Mouse (Mus musculus): Measurements from ENCODE around the gene Kremen1. TPM values are rescaled to one million over a fixed set of nuclear protein-coding genes. Genes with fewer than 3 reads are reported as not detected.

The Kremen1 gene
- polyA plus RNA-seq, 2 experiments, result 20.8 to 30.9 TPM

- H3K27ac ChIP-seq (replicated peaks; ENCODE audit: low read depth, low read length), result no peak overlapping the region
- DNase-seq (ENCODE audit: low spot score), result no peak
- no peaks in the 10 kb centered on the region for H3K36me3 ChIP-seq (ENCODE audit: control insufficient read depth, insufficient read depth, low read length)
- no peaks in the 10 kb centered on the region for H3K27me3 ChIP-seq (ENCODE audit: control insufficient read depth, insufficient read depth, low read length)
- peaks cover 5% of the 10 kb centered on the region; the same call in 1 of the 2 replicates for H3K4me1 ChIP-seq (ENCODE audit: control insufficient read depth, insufficient read depth, low read length)
- H3K4me3 ChIP-seq (replicated peaks; ENCODE audit: low read length), result no peak overlapping the region
- TF ChIP-seq POLR2A (IDR thresholded peaks at IDR 0.05; ENCODE audit: borderline replicate concordance, extremely low read depth, insufficient read depth, insufficient read length), result no peak
- H3K9ac ChIP-seq (ENCODE audit: low read depth, low read length, severe bottlenecking), result no peak overlapping the region
- 59% methylated on average over 26 of the region's 26 CpGs for WGBS
- ATAC-seq (ENCODE audit: low FRiP score, low read depth), result no peak
- H3K4me2 ChIP-seq (replicated peaks; ENCODE audit: low read depth, low read length, severe bottlenecking), result no peak overlapping the region
- no peaks in the 10 kb centered on the region for H3K9me3 ChIP-seq (ENCODE audit: control insufficient read depth, low read length)
Observed at GRCm38 (mm10) chr11:5263078-5263730, 1.8 kb upstream of the Kremen1 start.

- peak; percentile 35 for ATAC-seq (ENCODE audit: low FRiP score, low read depth)
- Histone ChIP-seq H3K27me3 (ENCODE audit: control insufficient read depth, insufficient read depth, low read length) (no peaks in the 10 kb centered on the region), H3K9ac (ENCODE audit: low read depth, low read length, severe bottlenecking) (peak overlapping the region; percentile 85), H3K4me3 (replicated peaks; ENCODE audit: low read length) (peak overlapping the region; percentile 85), H3K4me1 (ENCODE audit: control insufficient read depth, insufficient read depth, low read length) (peaks cover 20% of the 10 kb centered on the region), H3K9me3 (ENCODE audit: control insufficient read depth, low read length) (no peaks in the 10 kb centered on the region), H3K27ac (replicated peaks; ENCODE audit: low read depth, low read length) (no peak overlapping the region), H3K36me3 (ENCODE audit: control insufficient read depth, insufficient read depth, low read length) (no peaks in the 10 kb centered on the region), H3K4me2 (replicated peaks; ENCODE audit: low read depth, low read length, severe bottlenecking) (peak overlapping the region; percentile 76)
- WGBS, result under 1% methylated on average over 37 of the region's 42 CpGs
- no peak for TF ChIP-seq POLR2A (IDR thresholded peaks at IDR 0.05; ENCODE audit: borderline replicate concordance, extremely low read depth, insufficient read depth, insufficient read length)
- DNase-seq (ENCODE audit: low spot score), result no peak
Observed at GRCm38 (mm10) chr11:5260942-5261459, 357 bp downstream of the Kremen1 start.

- Histone ChIP-seq H3K9ac (ENCODE audit: low read depth, low read length, severe bottlenecking) (0 out of 2 replicates have a peak overlapping the region, but pooled peaks have one; percentile 85), H3K9me3 (ENCODE audit: control insufficient read depth, low read length) (no peaks in the 10 kb centered on the region), H3K27ac (replicated peaks; ENCODE audit: low read depth, low read length) (no peak overlapping the region), H3K36me3 (ENCODE audit: control insufficient read depth, insufficient read depth, low read length) (no peaks in the 10 kb centered on the region), H3K4me1 (ENCODE audit: control insufficient read depth, insufficient read depth, low read length) (peaks cover 27% of the 10 kb centered on the region), H3K4me2 (replicated peaks; ENCODE audit: low read depth, low read length, severe bottlenecking) (peak overlapping the region; percentile 76), H3K4me3 (replicated peaks; ENCODE audit: low read length) (peak overlapping the region; percentile 85), H3K27me3 (ENCODE audit: control insufficient read depth, insufficient read depth, low read length) (no peaks in the 10 kb centered on the region)
- no peak for DNase-seq (ENCODE audit: low spot score)
- TF ChIP-seq POLR2A (IDR thresholded peaks at IDR 0.05; ENCODE audit: borderline replicate concordance, extremely low read depth, insufficient read depth, insufficient read length), result no peak
- 12% methylated on average over 10 of the region's 10 CpGs for WGBS
- ATAC-seq (ENCODE audit: low FRiP score, low read depth), result no peak
Observed at GRCm38 (mm10) chr11:5259944-5260598, 1.3 kb downstream of the Kremen1 start.

- peaks cover 39% of the 10 kb centered on the region for H3K4me1 ChIP-seq (ENCODE audit: control insufficient read depth, insufficient read depth, low read length)
- DNase-seq (ENCODE audit: low spot score) (no peak), ATAC-seq (ENCODE audit: low FRiP score, low read depth) (no peak)
- no peaks in the 10 kb centered on the region for H3K9me3 ChIP-seq (ENCODE audit: control insufficient read depth, low read length)
- no peak for TF ChIP-seq POLR2A (IDR thresholded peaks at IDR 0.05; ENCODE audit: borderline replicate concordance, extremely low read depth, insufficient read depth, insufficient read length)
- H3K36me3 ChIP-seq (ENCODE audit: control insufficient read depth, insufficient read depth, low read length), result no peaks in the 10 kb centered on the region
- 91% methylated on average over 6 of the region's 6 CpGs for WGBS
- no peak overlapping the region for H3K4me3 ChIP-seq (replicated peaks; ENCODE audit: low read length)
- no peak overlapping the region for H3K9ac ChIP-seq (ENCODE audit: low read depth, low read length, severe bottlenecking)
- H3K27ac ChIP-seq (replicated peaks; ENCODE audit: low read depth, low read length), result no peak overlapping the region
- H3K27me3 ChIP-seq (ENCODE audit: control insufficient read depth, insufficient read depth, low read length), result no peaks in the 10 kb centered on the region
- no peak overlapping the region for H3K4me2 ChIP-seq (replicated peaks; ENCODE audit: low read depth, low read length, severe bottlenecking)
Observed at GRCm38 (mm10) chr11:5258036-5258435, 3.3 kb downstream of the Kremen1 start.

- H3K4me3 ChIP-seq (replicated peaks; ENCODE audit: low read length), result no peak overlapping the region
- ATAC-seq (ENCODE audit: low FRiP score, low read depth) (no peak), DNase-seq (ENCODE audit: low spot score) (no peak)
- H3K9me3 ChIP-seq (ENCODE audit: control insufficient read depth, low read length), result no peaks in the 10 kb centered on the region
- WGBS, result 70% methylated on average over 13 of the region's 13 CpGs
- no peak overlapping the region for H3K9ac ChIP-seq (ENCODE audit: low read depth, low read length, severe bottlenecking)
- no peak overlapping the region; the same call in 1 of the 2 replicates for H3K27ac ChIP-seq (replicated peaks; ENCODE audit: low read depth, low read length)
- H3K27me3 ChIP-seq (ENCODE audit: control insufficient read depth, insufficient read depth, low read length), result no peaks in the 10 kb centered on the region
- H3K4me2 ChIP-seq (replicated peaks; ENCODE audit: low read depth, low read length, severe bottlenecking), result no peak overlapping the region
- H3K36me3 ChIP-seq (ENCODE audit: control insufficient read depth, insufficient read depth, low read length), result no peaks in the 10 kb centered on the region
- H3K4me1 ChIP-seq (ENCODE audit: control insufficient read depth, insufficient read depth, low read length), result peaks cover 39% of the 10 kb centered on the region
- TF ChIP-seq POLR2A (IDR thresholded peaks at IDR 0.05; ENCODE audit: borderline replicate concordance, extremely low read depth, insufficient read depth, insufficient read length), result no peak
Observed at GRCm38 (mm10) chr11:5257151-5257862, 4.1 kb downstream of the Kremen1 start.

Measured in limb, embryonic 14.5 days (tissue).